ENCODE assay signal across 1 mouse cellular context in genomic region chr19:6067011-6067723, GRCm38 (mm10).
TF ChIP-seq lines count a peak whose summit lies in the region.

No protein-coding gene starts in this region.

TF ChIP-seq in CH12.LX, 34 proteins besides CTCF, POLR2A, EP300 and RAD21 (continued from another document):
- TF ChIP-seq RCOR1 (conservative IDR thresholded peaks at IDR 0.05; ENCODE audit: low read depth, low read length) (0 out of 2 replicates have a peak, but pooled peaks have one; percentile 25), NRF1 (IDR thresholded peaks at IDR 0.05; ENCODE audit: low read depth, low read length) (0 out of 2 replicates have a peak, but pooled peaks have one; percentile 14), KAT2A (IDR thresholded peaks at IDR 0.05; ENCODE audit: insufficient replicate concordance, low read length) (no peak), SMC3 (IDR thresholded peaks at IDR 0.05; ENCODE audit: low read depth, low read length) (peak; percentile 76)
